Mouse (Mus musculus): Measurements from ENCODE around the gene Adamts14.

Gene Adamts14

GRCm38 (mm10) chr10:61274532-61274931, 1.3 kb upstream of the Adamts14 start:
- no peak for DNase-seq

GRCm38 (mm10) chr10:61273844-61274215, 592 bp upstream of the Adamts14 start:
- no peak for DNase-seq

GRCm38 (mm10) chr10:61272631-61273030, 607 bp downstream of the Adamts14 start:
- no peak for DNase-seq

- DNase-seq: no peak
Measured at GRCm38 (mm10) chr10:61272089-61272626, 1.1 kb downstream of the Adamts14 start.

- DNase-seq: no peak
Measured at GRCm38 (mm10) chr10:61267378-61267777, 5.9 kb downstream of the Adamts14 start.

- DNase-seq: no peak
Measured at GRCm38 (mm10) chr10:61263606-61264005, 9.6 kb downstream of the Adamts14 start.

- no peak for DNase-seq
Measured at GRCm38 (mm10) chr10:61261229-61262156, 11.7 kb downstream of the Adamts14 start.

GRCm38 (mm10) chr10:61258131-61258530, 15.1 kb downstream of the Adamts14 start:
- no peak for DNase-seq

GRCm38 (mm10) chr10:61256665-61257064, 16.6 kb downstream of the Adamts14 start:
- no peak for DNase-seq

GRCm38 (mm10) chr10:61255190-61255589, 18.0 kb downstream of the Adamts14 start:
- no peak for DNase-seq

GRCm38 (mm10) chr10:61254761-61255160, 18.5 kb downstream of the Adamts14 start:
- no peak for DNase-seq

GRCm38 (mm10) chr10:61249951-61250350, 23.3 kb downstream of the Adamts14 start:
- DNase-seq: no peak

- DNase-seq: no peak
Measured at GRCm38 (mm10) chr10:61248596-61249114, 24.6 kb downstream of the Adamts14 start.

GRCm38 (mm10) chr10:61246288-61246687, 26.9 kb downstream of the Adamts14 start:
- DNase-seq: no peak

- DNase-seq: no peak
Measured at GRCm38 (mm10) chr10:61241961-61242421, 31.2 kb downstream of the Adamts14 start.

GRCm38 (mm10) chr10:61240108-61240920, 32.9 kb downstream of the Adamts14 start:
- DNase-seq: no peak

GRCm38 (mm10) chr10:61237391-61237785, 35.9 kb downstream of the Adamts14 start:
- no peak for DNase-seq

- no peak for DNase-seq
Measured at GRCm38 (mm10) chr10:61236683-61237390, 36.4 kb downstream of the Adamts14 start.

- no peak for DNase-seq
Measured at GRCm38 (mm10) chr10:61235677-61236267, 37.5 kb downstream of the Adamts14 start.

GRCm38 (mm10) chr10:61234319-61234718, 38.9 kb downstream of the Adamts14 start:
- no peak for DNase-seq

GRCm38 (mm10) chr10:61232858-61233567, 40.2 kb downstream of the Adamts14 start:
- DNase-seq: no peak

Data from kidney, adult 11 months (tissue).